Mouse (Mus musculus) testis, adult 2 months (tissue): ENCODE results near the gene Spdya.

Source experiments
- CTCF ChIP-seq: fragments of 200-500 bp; IDR thresholded peaks from 2 replicates; pipeline ENCODE4 v1.5.1; 2012; ENCODE audit warnings: low read depth, mild to moderate bottlenecking, inconsistent platforms, low read length, moderate library complexity; ENCODE audit not compliant: control insufficient read depth, insufficient read depth, insufficient replicate concordance
- POLR2A ChIP-seq: fragments of 200-500 bp; IDR thresholded peaks from 2 replicates; pipeline ENCODE4 v1.6.1; 2012; ENCODE audit warnings: low read depth, mild to moderate bottlenecking, inconsistent platforms, low read length, moderate library complexity; ENCODE audit not compliant: control insufficient read depth

- TF ChIP-seq POLR2A = no peak
- no peak for TF ChIP-seq CTCF
Observed at GRCm38 (mm10) chr17:71617033-71617362, 65.1 kb downstream of the Spdya start.
